Mouse (Mus musculus): ENCODE measurements around the gene Ap4s1.
"Not testable (repeated sequence)": the region's sequence is repeated elsewhere in the genome, so short reads cannot be mapped to it uniquely, and the experiment has no call there.

Ap4s1 gene

DNA sequence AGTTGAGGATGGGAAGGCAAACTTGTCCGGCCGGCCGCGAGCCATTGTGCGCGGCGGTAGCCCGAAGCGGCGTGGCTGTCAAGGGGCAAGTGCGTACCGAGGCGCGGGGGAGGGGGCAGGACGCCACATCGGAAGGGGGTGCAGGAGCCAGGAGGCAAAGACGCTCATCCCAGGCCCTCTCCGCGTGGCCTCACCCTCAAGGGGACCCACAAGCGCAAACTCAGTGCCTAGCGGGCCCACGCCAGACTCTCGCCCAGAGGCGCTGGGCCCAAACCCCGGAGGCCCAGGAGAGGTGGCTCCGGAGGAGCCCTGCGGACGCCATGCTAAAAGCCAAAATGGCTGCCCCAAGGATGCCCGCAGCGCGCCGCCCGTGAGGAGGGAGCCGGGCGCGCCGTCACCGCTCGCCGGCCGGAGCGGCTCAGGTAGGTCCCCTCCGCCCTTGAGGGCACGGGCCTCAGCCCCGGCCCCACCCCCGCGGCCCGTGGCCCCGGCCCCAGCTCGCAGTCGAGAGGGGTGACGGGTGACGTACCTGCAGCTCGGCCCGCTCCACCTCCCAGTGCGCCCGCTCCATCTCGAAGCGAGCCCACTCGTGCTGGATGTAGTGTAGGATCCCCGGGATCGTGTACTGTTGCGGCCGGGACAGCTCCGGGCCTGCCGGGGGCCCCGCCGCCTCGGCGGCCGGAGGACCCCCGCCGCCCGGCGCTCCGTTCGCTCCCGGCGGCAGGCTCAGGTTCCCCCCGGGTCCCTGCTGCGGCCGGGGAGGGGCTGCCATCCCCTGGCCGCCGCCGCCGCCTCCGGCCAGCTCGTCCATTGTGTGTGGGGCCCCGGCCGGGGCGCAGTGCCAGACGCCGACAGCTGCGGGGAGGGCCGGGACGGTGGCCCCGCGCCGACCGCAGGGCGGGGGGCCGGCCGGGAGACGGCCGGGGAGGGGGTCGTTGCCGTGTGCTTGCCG is at the start of gene Ap4s1:
Gene Ap4s1 (plus strand): TSS at position 141 of the 952 bp plus-strand sequence.
- DNase-seq: peak; percentile 80

DNA sequence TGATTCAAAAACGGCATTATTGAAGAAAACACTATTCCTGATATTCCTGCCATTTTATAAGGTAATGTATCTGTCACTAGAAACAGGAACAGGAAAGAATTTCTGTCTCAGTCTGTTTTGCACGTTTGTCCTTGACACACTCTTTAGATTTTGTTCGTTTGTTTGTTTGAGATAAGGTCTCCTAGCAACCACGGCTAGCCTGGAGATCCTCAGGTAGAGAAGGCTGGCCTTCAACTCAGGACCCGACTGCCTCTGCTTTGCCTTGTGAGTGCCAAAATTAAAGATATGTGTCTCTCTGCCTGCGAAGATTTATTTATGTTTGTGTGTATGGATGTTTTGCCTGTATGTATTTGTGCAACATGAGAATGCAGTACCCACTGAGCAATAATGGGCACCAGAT is 49.0 kb upstream of the Ap4s1 start:
- no peak for DNase-seq

DNA sequence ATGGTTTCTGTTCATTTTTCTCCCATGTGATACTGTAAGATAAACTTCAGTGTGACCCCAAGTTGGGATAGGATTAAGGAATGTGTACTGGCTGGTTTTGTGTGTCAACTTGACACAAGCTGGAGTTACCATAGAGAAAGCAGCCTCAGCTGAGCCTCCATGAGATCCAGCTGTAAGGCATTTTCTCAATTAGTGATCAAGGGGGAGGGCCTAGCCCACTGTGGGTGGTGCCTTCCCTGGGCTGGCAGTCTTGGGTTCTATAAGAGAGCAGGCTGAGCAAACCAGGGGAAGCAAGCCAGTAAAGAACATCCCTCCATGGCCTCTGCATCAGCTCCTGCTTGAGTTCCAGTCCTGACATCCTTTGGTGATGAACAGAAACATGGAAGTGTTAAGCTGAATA is 41.4 kb upstream of the Ap4s1 start:
- not testable (repeated sequence) for DNase-seq

DNA sequence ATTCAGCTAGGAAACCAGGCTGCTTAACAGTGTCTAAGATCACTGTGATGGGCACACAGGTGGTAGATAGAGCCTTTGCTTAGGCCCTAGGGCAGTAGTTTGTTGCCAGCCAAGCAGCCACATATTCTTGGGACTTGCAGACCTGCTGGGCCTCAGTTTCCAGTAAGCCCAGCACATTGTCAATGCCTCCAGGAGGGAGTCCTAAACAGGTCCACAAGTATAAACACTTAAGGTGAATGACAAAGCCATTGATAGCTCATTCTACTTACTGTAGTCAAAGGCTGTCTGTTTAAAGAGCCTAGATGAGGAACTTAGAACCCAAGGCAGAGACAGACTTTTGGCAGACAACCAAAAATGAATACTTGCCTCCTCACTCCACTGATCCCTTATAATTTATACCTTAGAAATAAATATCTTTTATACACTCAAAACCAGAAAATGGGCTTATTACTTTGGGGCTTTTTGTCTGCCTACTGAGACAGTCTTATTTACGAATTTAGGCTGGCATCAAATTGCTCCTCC is 34.8 kb upstream of the Ap4s1 start:
- no peak for DNase-seq

DNA sequence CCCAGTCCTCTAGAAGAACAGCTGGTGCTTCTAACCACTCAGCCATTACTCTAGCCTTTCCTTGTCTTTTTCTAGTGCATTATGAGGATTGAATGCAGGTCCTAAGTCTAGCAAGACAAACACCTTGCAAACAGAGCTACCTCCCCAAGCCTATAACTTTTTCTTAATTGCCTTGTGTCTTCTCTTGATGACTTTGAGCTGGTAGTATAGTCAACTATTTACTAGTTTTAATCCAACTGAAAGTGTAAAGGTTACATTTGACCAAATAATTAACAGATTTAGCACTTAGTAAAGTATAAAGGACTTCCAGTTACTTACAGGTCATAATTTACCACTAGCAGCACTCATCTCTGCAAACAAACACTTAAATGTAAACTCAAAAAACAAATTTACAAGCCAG is 27.8 kb upstream of the Ap4s1 start:
- no peak for DNase-seq

DNA sequence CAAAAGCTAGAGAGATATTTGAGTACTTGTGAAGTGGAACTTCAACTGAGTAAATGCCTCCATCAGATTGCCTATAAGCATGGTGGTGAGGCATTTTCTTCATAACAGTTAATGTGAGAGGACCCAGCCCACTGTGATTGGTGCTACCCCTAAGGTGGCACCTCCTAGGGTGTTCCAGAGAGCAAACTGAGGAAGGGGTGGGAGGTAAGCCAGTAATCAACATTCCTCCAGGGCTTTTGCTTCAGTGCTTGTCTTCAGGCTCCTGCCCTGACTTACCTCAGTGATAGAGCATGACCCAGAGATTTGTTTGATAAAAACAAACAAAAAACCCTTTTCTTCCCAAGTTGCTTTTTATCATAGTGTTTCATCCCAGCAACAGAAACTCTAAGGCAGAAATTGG is 26.9 kb upstream of the Ap4s1 start:
- no peak for DNase-seq

DNA sequence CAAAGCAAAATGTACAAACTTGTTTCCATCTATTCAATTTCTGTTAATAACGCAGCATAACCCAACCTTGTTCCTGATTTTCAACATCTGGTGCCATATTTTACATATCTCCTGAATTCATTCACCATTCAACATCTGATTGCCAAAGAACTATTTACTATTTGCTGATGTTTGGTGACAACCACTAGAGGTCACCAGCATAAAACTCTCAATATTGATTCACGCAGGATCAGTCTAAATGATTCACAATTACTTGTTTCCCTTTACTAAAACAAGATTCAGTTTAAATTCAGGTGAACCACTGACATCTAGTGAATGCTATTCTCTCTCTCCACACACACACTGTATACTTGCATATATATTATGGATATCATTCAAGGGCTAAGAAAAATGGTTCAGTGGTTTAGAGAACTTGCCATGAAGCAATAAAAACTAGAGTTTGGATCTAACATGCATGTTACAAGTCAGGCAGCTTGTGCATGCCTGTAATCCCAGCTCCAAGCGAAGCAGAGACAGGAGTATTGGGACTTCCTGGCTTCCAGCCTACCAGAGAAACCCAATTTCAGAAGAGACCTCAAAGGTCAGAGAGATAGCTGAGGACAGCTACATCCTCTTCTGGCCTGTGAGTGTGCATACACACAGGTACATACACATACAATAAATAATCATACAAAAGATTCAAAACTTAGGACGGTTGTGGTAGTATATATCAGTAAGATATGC is 24.0 kb upstream of the Ap4s1 start:
- DNase-seq: no peak

DNA sequence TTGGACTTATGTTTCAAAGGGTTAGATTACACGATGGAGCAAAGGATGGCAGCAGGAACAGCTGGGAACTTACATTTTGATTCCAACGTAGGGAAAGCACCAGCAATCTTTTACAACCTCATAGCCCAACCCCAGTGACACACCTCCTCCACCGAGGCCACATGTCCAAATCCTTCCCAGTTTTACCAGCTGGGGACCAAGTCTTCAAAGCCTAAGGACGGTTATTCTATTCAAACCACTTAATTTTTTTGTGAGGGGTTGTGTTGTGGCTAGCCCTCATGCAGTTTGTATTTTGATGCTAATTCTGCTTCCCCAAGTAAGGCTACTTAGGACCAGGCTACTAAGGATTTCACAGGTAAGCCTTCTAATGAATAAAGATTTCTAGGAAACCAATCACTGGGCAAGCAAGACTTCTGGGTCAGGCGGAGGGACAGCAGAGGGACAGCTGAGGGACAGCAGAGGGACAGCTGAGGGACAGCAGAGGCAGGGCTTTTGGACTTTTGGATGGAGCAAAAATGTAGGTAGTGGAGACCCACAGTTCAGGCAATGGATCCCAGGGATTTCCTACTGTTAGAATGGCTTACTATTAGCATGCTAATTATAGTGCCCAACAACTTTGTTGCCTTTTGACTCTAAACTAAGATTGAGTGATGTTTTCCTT is 19.5 kb upstream of the Ap4s1 start:
- DNase-seq: no peak

DNA sequence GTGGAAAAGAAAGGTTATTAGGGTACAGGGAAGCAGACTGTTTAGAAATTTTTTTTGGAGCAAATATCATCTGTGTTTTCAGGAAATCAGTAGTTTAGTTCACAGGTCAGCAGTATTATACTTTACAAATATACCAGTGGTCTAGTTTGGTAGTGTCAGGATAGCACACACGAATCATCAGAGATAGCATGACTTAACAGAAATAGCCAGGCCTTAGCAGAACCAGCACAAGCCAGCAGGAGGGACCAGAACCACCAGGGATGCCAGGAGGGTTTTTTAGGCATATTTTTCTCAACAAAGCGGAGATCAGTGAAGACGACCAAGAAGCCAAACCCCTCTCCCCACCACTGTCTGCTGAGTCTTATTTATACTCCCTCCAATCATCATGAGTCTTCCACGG is 17.6 kb upstream of the Ap4s1 start:
- DNase-seq: no peak

DNA sequence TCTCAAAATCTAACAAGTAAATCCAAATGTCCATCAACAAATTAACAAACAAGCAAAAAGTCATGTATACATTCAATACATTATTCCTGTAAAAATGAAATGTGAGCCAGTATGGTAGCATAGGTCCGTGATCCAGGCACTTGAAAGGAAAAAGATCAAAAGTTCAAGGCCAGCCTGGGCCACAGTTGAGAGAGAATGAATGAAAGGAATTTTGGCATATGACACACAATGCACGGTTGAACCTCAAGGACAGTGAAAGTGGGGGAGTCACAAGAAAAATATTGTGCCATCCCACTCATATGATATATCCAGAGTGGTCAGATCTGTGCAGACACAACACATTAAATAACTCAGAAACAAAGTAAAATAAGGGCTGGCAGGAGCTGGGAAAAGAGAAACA is 14.4 kb upstream of the Ap4s1 start:
- no peak for DNase-seq

DNA sequence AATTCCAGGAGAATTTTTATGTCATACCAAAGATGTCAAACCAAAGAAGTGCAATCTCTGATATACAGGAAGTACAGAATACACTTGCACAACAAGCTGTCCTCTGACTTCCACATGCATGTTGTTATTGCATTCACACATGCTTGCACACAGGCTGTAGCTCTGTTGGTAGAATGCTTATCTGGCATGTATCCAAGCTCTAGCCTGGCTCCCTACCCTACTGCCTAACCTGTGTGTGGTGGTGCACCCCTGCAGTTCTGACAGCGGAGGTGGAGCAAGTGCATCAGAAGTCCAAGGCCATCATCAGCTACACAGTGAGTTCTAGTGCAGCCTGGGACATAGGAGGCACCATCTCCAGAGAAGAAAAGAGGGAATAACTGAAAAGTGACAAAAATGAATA is 12.0 kb upstream of the Ap4s1 start:
- DNase-seq: no peak

DNA sequence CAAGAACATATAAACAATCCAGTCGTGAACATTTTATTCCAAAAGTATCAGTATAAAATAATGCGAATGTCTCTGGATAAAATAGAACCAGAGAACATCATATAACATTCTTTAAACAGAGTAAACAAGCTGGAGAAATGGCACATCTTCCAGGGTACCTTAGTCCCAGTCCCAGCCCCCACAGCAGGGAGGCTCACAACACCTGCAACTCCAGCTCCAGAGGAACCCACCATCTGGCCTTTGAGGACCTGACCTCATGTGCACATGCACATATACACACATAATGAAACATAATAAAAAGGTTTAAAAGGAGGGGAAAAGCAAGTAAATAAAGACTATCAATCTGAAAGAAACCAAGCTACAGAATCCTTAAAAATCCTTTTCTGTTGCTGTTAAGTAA is 2.3 kb upstream of the Ap4s1 start:
- DNase-seq: peak; percentile 41

DNA sequence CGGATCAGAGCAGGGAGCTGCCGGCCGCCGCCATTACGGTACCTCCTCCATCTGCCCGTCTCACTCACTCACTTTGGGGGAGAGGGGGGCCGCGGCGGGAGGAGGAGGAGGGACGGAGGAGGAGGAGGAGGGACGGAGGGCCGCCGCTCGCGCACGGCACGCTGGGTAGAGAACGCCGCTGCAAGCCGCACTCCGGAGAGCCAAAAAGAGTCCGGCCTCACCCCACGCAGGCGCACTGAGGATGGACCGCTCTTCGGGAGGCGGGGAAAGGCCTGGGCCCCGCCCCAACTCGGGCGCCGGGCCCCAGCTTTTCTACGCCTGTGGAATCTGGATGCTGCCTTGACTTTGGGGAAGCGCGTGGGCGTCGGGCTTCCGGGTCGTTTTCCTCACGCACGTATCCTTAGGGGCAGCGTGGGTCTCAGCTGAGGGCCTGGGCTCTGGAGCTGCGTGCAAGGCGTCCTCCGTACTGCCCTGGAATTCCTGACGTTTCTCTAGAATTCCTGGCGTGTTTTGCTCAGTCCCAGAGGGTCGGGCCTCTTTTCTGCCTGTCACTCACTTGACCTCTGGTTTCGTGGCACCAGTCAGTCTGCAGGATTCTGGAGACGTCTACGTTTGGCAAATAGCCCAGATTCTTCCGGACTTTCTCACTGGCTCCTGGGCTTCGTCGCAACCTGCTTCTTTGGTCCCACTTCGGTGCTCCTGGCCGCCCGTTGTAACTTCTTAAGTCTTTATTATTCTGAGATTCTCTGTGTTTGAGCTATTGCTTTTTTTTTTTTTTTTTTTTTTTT is 1.2 kb downstream of the Ap4s1 start, which contains the start of gene Strn3:
Gene Strn3 (minus strand): TSS at position 53 of the 788 bp plus-strand sequence.
- DNase-seq: peak; percentile 94

DNA sequence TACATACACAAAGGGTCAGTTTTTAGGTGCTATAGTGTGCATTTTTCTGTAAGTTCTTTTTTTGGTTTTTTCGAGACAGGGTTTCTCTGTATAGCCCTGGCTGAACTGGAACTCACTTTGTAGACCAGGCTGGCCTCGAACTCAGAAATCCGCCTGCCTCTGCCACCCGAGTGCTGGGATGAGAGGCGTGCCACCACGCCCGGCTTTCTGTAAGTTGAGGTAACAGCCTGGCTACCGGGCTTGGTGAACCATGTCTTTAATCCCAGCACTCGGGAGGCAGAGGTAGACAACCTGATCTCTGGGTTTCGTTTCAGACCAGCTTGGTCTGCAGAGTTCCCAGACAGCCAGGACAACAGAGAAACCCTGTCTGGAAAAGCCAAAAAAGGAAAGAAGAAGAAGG is 2.0 kb downstream of the Ap4s1 start:
- not testable (repeated sequence) for DNase-seq

DNA sequence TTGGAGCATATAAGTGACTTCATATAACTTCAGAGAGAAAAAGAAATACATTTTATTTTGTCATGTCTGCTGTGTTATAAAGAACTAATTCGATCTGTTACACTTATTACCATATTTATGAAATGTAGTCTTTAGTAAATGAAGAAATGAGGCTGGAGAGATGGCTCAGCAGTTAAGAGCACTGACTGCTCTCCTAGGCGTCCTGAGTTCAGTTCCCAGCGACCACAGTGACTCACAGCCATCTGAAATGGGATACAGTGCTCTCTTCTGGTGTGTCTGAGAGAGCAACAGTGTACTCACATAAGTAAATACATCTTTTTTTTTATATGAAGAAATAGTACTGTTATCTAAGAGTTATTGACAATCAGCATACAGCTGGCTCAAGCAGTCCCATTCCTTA is 2.6 kb downstream of the Ap4s1 start:
- DNase-seq: no peak

DNA sequence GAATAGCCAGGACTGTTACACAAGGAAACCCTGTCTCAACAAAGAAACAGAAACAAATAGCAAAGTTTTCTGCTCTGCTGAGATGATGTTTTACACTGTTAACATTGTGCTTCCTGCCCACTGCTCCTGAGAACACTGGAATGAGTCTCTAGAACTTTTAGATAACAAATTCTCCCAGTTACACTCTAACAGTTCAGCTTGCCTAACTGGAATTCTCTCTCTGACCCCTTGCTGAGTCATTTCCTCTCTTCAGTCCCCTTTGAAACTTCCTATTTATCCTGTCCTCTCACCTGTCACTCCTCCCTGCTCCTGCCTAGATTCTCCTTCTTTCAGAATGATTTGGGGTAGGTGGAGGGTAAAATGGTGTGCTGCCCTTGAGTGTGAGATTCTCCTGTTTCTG is 3.3 kb downstream of the Ap4s1 start:
- no peak for DNase-seq

DNA sequence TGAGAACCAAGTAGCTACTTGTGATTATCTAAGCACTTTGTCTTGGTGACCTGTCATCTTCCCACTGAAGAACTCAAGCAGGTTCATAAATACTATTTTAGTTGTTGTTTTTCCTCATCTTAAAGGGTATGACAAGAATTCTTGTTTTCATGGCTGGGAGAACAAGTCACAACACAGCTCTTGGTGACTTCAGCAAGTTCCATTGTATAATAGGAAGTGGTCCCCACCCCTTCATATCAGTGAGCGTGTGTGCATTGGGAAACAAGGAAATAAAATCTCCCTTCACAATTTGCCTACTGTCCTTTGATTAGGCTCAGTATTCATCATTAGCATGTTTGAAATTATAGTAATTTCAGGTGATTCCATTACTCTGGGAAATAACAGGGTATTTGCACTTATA is 4.1 kb downstream of the Ap4s1 start:
- no peak for DNase-seq

DNA sequence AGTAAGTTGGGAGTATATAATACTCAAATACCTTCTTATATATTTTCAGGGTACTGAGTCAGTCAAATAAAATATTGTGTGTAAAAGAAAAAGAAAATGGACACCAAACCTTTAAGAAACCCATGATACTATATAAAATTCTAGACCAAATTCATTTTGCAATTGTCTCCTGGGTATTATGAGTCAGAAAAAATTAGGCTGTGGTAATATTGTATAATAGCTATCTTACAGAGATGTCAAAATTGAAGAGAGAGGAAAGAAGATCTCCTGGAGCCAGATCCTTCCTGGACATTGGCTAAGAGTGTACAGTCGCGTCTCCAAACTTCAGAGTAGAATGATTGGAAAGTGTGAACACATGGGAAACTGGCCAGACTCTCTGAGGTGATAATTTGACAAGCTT is 5.3 kb downstream of the Ap4s1 start:
- no peak for DNase-seq

DNA sequence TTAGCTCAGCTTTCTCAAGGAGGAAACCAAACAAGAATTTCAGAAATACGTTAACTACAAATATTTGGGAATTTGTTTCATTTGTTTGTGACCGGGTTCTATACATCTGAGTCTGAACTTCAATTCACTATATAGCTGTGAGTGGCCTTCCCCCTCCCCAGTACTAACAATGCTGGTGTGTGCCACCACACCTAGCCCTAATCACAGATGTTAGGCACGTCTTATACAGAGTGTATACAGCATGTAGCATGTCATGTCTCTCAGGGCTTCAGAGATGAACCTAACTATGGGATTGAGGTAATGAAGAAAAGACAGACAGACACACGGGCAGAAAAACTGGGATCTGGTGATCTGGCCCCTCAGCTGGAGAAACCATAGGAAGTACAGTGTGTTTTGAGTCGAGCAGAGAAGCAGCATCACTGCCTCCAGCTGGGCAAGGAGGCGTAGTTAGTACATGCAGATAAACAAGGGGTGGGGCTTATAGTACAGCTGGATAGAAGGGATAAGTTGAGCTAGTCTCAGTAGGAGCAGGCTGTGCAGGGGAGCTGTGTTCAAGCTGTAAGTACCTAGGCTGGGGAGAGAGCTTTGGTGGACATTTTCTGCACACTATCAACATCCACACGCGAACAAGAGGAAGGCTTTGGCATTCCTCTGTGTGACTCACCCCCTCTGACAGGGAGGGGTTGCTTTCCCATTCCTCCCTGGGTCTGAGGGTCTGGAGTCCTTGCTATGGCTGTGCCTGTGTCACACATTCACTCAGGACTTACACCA is 9.0 kb downstream of the Ap4s1 start:
- DNase-seq: no peak

DNA sequence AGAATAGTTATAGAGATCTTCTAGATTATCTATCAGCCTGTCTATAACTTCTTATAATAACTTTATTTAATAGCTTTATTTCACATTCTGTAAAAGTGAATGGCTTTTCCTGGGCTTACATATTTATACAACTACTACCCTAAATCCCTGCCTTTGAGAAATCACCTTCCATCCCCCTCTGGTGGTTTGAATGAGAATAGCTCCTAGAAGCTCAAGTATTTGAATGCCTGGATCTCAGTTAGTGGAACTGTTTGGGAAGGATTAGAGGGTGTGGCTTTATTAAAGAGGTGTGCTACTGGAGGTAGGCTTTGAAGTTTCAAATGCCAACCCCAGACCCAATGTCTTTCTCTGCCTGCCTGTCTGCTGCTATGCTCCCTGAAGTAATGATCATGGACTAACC is 10.9 kb downstream of the Ap4s1 start:
- DNase-seq: no peak

DNA sequence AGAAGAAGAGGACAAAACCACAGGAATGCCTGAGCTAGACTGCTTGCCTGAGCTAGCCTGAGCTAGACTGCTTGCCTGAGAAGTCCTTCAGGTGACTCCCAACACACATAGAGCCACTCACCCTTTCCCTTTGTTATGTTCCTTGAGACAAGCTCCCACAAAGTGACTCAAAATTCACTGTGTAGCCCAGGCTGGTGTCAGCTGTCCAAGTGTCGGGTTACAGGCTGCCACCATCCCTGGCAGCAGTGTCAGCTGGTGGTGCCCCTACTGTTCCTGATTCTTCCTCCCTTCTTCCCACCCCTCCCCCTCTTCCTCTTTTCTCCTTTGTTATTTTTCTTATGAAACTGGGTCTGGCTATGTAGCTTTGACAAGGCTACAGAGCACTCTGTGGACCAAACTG is 13.0 kb downstream of the Ap4s1 start:
- DNase-seq: no peak

DNA sequence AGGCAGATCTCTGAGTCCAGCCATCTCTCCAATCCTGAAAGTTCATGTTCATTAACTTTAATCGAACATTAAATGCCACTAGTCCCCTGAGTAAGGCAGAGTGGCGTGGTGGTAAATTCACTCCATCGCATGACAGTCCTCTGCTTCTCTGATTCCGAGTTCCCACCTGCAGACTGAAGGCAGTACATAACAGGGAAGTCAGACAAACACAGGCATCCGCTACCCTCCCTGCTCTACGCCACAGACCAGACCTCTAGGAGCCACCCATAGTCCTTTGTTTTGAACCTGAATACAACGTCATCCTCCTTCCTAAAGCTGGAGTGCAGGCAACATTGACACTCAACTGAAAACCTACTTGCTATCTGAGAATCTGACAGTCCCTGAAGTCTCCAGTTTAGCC is 13.7 kb downstream of the Ap4s1 start:
- DNase-seq: no peak

Data from thymus, postnatal 4 days (tissue).